Mouse (Mus musculus) adipose tissue, adult 10 weeks (tissue): ENCODE data around the gene Olfr1215. TPM values are rescaled to one million over a fixed set of nuclear protein-coding genes. Genes with fewer than 3 reads are reported as not detected.

Experiments used
- polyA plus RNA-seq: library from polyadenylated mRNA; stranded (reverse); fragments of 350-450 nt; fragmentation: Illumina TruSeq; extraction: RNeasy Lipid Tissue Mini Kit (QIAGEN cat#74804); gene quantifications from one replicate; pipeline ENCODE4 v1.2.3, GENCODE M21; 2014; ENCODE audit warnings: low read depth, low replicate concordance

Olfr1215 gene
- not detected for polyA plus RNA-seq

DNA sequence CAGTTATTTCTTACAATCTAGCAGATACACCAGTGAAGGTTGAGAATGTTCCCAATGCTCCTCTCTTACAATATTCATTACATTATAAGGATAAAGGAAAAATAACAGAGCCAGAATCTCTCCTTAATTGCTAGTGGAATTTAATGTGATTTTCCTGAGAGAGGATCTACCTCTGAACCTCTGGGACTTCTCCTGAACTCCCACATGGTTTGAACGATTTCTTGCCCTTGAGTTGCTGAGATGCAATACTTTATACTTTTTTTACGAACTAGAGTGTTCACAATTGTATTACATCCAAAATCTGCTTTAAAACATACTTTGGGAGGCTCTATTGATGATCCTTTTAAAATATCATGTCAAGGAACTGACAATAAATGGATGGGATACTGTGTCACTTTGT lies at the start of gene Olfr1215:
Olfr1215 (minus strand) TSS at position 101 of the 400 bp plus-strand sequence.

DNA sequence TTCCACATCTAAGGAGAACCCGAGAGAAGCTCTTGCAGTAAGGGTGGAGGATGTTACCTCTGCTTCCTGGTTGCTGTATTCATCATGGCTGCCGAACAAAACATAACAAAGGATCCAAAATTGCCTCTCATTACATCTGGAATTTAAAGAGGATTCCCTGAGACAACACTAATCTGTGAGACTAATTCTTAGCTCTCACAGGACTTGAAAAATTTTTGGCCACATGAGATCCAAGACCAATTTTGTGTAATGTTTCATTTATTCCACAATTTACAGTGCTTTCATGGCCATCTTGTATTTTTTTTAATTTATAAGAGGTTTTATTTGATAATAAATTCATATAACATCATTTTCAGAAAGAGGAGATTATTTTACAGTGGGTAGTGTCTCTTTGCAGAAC lies 25.2 kb upstream of the Olfr1215 start, which contains the start of gene Olfr1217:
Olfr1217 (minus strand) TSS at position 101 of the 400 bp plus-strand sequence.

DNA sequence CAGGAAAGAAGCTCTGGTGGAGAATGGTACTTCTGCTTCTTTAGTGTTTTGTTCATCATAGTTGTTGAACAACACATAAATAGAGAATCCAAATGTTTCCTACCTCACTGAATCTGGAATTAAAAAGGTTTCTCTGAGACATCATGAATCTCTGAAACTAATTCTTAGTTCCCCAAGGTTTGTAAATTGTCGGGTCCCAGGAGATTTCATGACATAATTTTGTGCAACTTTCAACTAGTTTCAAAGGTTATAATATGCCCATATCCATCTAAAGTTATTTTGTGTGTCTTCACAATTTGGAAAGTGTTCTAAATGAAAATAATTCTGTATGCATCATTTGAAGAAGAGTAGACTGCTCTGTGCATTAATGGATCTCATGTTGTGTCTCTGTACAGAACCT lies 11.5 kb upstream of the Olfr1215 start, which contains the start of gene Olfr1216:
Olfr1216 (minus strand) TSS at position 101 of the 400 bp plus-strand sequence.

DNA sequence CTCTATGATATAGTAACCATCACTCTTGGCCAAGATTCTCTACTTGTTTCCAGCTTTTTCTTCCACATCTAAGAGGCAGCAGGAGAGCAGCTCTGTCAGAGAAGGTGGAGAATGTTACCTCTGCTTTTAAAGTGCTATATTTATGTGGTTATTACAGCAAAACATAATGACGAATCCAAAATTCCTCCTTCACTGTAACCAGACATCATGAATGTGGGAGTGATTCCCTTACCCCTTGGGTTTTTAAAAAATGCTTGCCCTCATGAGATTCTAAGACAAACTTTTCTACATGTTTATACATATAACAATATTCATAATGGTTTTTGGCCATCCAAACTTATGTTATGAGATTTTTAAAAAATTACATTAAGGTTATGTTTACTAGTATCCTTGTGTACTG lies 14.2 kb downstream of the Olfr1215 start, which contains the start of gene Olfr1214:
Olfr1214 (minus strand) TSS at position 101 of the 400 bp plus-strand sequence.

DNA sequence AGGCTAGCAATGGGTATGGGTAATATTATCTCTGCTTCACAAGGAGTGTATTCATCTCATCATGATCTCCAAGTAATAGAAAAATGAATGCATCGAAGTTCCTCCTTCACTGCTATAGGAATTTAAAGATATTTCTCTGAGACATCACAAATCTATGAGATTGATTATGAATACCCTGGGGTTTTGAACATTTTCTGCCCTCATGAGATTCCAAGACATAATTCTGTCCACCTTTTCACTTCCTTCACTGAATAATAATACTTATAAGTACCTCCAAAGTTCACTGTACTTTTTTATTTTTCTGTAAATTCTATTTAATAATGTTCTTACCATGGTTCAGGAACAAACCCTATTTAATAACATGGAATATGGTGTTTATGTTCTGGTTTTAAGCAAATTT lies 26.6 kb downstream of the Olfr1215 start, which contains the start of gene Gm13762:
Gm13762 (minus strand) TSS at position 101 of the 400 bp plus-strand sequence.

DNA sequence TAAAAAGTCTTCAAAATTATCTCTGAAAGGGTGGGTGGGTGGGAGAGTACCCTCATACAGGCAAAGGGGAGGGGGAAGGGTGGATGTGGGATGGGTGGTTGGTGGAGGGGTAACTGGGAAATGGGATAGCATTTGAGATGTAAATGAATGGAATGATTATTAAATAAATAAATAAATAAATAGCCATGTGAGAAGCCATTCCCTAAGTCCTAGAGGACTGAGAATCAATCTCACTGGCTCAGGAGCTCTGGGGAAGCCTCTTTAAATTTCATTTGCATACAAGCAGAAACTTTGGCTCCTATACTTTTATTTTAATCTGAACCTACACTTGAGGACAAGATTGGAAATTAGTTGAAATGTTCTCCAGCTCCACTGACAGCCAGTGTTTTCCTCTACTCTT lies 53.1 kb downstream of the Olfr1215 start, which contains the start of gene Olfr1212:
Olfr1212 (plus strand) TSS at position 301 of the 400 bp plus-strand sequence.

Other genes with a start within 250 kb of the Olfr1215 start
- gene Olfr1199, start 246.5 kb downstream of the Olfr1215 start, polyA plus RNA-seq = not detected
- gene Olfr1200, start 236.5 kb downstream of the Olfr1215 start, polyA plus RNA-seq = not detected
- not detected for gene Olfr1201, start 213.9 kb downstream of the Olfr1215 start, polyA plus RNA-seq
- not detected for gene Olfr1202, start 192.5 kb downstream of the Olfr1215 start, polyA plus RNA-seq
- gene Olfr1205, start 177.2 kb downstream of the Olfr1215 start, polyA plus RNA-seq = not detected
- gene Olfr1204, start 157.7 kb downstream of the Olfr1215 start, polyA plus RNA-seq = not detected
- not detected for gene Olfr1206, start 143.7 kb downstream of the Olfr1215 start, polyA plus RNA-seq
- gene Olfr1208, start 104.7 kb downstream of the Olfr1215 start, polyA plus RNA-seq = not detected
- not detected for gene Olfr1209, start 91.8 kb downstream of the Olfr1215 start, polyA plus RNA-seq
- not detected for gene Olfr1211, start 68.9 kb downstream of the Olfr1215 start, polyA plus RNA-seq
- not detected for gene Olfr1212, start 53.0 kb downstream of the Olfr1215 start, polyA plus RNA-seq
- gene Gm13762, start 26.7 kb downstream of the Olfr1215 start, polyA plus RNA-seq = not detected
- gene Olfr1214, start 14.3 kb downstream of the Olfr1215 start, polyA plus RNA-seq = not detected
- not detected for gene Olfr1216, start 11.4 kb upstream of the Olfr1215 start, polyA plus RNA-seq
- gene Olfr1217, start 25.1 kb upstream of the Olfr1215 start, polyA plus RNA-seq = not detected
- not detected for gene Olfr1218, start 54.2 kb upstream of the Olfr1215 start, polyA plus RNA-seq
- gene Olfr1219, start 76.5 kb upstream of the Olfr1215 start, polyA plus RNA-seq = not detected
- not detected for gene Olfr1220, start 99.9 kb upstream of the Olfr1215 start, polyA plus RNA-seq
- not detected for gene Olfr1221, start 110.3 kb upstream of the Olfr1215 start, polyA plus RNA-seq
- not detected for gene Olfr1222, start 126.1 kb upstream of the Olfr1215 start, polyA plus RNA-seq
- gene Olfr1223, start 144.6 kb upstream of the Olfr1215 start, polyA plus RNA-seq = not detected
- gene Olfr1224-ps1, start 157.1 kb upstream of the Olfr1215 start, polyA plus RNA-seq = not detected
- gene Olfr1225, start 167.7 kb upstream of the Olfr1215 start, polyA plus RNA-seq = not detected
- not detected for gene Olfr1226, start 193.1 kb upstream of the Olfr1215 start, polyA plus RNA-seq
- not detected for gene Olfr1228, start 247.1 kb upstream of the Olfr1215 start, polyA plus RNA-seq